Mouse (Mus musculus) erythroblast, adult 5-6 weeks (primary cell): ENCODE measurements around the gene Tom1l2. TPM values are rescaled to one million over a fixed set of nuclear protein-coding genes. Genes with fewer than 3 reads are reported as not detected.

Experiments
- ATAC-seq: replicated peaks from 2 replicates; pipeline ENCODE4 v1.8.0; 2016; ENCODE audit warnings: moderate number of reproducible peaks, mild to moderate bottlenecking, moderate TSS enrichment, inconsistent platforms; ENCODE audit not compliant: poor library complexity, low FRiP score, severe bottlenecking
- total RNA-seq, 2 experiments: library from RNA; stranded (forward) in 1 of 2; stranded (reverse) in 1 of 2; fragments of 150-400 nt in 1 of 2; fragments of 200-764, 138-1000 nt in 1 of 2; gene quantifications; 2 replicates each; pipeline versions ENCODE4 v1.2.3 to v1.2.4; 2015 to 2017; ENCODE audit warnings: low replicate concordance in 2 of 2

Gene Tom1l2
- total RNA-seq, 2 experiments from 2014 or later = 4.8 to 9.2 TPM

DNA sequence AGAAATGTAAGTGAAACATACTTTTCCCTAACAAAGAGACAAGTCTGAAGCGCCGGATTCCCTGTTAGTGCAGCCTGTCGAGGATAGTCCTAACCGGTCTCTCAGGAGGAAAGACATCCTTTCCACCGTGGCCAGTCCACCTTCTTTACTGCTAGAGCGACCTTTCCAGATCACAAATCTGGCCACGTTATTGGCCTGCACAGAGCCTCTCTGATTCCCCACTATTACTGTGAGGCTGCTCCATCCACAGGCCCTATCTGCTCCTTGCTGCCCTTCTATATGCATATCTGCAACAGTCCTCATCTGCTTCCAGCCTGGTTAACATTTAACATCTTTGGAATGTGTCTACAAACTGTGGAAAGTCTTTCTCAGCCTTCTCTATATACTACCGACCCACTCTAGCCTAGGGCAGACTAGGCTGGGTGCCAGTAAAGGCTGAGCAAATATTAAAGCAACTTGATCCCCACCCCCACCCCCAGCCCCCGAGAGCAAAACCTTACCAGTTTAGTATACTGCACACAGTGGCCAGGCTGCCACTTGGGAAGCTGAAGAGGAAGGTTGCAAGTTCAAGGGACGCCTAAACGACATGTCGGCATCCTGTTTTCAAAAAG lies 44.1 kb downstream of the Tom1l2 start:
- ATAC-seq = no peak

DNA sequence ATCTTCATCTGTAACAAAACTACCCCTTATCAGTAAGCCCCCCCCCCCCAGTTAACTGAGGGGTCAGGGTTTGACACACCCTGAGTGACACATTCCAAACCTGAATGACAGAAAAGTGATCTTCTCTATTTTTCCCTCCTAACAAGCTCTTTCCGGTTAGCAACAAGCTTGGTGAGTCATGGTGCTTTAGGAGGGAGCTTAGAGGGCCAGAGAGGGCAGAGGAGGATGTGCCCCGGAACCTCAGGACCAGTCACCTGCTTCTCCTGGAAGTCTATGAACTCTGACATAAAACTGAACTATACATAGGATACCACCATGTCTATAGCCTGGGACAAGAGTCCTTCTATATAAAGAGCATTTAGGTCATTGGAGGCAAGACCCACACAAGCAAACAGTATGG lies 44.6 kb downstream of the Tom1l2 start:
- ATAC-seq = no peak

DNA sequence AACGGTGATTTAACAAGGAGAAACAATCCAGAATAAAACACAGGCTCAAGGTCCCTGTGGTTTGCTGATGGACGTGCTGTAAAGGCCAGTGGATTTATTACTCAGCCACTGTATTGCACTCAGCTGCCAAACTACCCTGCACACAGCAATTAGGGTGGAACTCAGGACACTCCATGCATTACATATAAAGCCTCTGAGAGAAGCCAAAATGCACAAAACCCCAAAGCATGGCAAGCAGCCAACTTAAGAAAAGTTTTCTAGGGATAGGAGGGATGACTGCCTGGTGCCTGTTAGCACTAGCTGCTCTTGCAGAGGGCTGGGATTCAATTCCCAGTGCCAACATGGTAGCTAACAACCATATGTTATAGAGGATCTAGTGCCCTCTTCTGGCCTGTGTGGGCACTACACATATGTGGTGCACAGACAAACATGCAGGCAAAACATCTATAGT lies 45.3 kb downstream of the Tom1l2 start:
- ATAC-seq = peak; percentile 76

DNA sequence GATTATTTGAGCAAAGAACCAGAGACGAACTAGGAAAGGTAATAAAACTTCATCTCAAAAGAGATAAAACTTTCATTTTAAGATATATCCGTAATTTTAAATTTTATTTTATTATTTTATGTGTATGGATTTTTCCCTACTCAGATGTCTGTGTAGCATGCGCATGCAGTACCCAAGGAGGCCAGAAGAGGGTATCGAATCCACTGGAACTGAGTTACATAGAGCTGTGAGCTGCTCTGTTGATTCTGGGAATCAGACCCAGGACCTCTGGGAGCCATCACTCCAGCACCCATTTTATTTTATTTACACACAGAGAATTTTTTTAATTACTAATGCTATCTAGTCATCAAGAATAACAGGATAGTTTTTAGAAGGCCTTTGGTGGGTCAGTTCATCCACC lies 45.9 kb downstream of the Tom1l2 start:
- peak; percentile 71 for ATAC-seq

DNA sequence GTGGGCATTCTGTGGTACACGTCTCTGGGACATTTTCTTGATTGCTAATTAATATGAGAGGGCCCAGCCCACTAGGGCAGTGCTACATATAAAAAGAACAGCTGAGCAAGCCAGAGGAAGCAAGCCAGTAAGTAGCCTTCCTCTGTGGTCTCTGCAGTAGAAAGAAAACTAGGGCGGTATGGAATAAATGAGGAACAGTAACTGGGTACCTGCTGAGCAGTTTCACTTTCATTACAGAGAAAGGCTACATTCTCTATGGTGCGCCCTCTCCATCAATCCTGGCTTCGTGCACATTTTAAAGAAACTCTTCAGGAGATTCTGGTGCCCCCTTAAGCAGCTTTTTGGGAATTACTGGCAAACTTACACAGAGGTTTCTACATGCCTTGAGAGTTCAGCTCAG lies 47.1 kb downstream of the Tom1l2 start:
- ATAC-seq = no peak

DNA sequence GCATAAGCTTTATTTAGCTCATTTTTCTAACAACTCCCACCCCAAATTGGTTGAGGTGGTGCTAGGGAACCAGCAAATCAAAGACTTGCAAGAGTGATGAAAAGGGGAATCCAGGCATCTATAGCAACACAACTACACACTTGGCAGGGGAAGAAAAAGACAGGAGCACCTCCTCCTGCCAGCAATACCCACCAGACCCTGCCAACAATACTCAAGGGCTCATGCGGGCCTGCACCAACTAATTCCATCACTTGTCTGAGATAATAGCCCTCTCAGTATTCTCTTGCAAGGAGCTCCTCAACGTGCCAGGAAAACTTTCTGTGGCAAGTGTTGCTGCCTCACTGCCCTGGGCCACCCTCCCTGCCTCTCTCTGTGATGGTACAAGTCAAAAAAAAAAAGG lies 49.2 kb downstream of the Tom1l2 start:
- no peak for ATAC-seq

DNA sequence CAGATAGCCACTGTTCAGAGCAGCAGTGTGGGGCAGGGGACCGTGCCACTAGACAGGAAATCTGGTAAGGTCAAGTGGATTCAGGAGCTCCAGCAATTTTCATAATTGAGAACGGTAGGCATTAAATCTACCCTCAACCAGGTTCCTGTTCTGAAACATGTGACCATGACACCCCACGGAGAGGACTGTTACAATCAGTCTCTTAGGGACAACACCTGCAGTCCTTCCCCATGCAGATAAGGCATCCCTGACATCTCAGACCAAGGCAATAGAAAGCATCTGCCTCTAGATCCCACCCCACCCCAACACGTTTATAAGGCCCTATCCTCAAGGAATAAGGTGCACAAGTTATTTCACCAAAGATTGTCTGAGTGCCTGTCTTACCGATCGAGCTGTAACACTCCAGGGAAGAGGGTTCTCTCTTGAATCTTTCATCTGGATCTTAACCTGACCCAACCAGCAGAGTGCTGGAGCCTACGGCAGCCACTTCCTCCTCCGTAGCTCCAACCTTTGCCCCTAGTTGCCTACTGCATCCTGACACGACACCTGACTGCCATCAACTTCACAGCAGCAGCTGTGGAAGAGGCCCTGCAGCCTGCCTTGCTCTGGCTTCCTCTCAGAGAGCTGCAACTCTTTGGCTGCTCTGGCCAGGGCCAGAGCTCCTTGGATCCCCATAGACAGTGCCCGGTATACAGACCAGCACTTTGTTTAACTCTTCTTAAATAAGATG lies 50.2 kb downstream of the Tom1l2 start:
- no peak for ATAC-seq

DNA sequence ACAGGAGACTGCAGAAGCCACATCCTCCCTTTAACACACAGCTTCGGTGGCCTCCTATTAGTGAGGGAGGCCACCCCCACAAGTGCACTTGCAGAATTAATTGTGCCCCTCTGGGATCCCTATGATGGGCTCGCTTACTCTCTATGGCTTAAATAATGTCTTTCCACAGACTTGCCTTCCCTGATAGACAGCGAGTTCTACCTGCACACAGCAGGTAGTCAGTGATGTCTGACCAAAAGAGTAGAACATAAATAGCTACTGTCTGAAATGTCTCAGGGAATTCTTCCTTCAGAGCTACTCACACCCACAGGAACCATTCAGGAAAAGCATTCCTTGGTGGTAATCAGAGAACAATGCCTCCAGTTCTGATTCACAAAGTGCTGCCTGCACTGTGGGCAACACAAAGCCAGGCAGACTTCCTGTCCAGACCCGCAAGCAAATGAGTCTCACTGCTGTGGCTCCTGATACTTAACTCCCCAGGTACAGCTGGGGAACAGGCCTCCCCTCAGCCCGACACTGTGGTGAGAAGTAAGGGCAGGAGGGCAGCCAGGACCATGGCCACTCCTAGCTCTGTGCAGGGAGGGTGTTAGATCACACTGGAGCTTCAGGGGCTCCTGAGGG lies 51.0 kb downstream of the Tom1l2 start:
- no peak for ATAC-seq

DNA sequence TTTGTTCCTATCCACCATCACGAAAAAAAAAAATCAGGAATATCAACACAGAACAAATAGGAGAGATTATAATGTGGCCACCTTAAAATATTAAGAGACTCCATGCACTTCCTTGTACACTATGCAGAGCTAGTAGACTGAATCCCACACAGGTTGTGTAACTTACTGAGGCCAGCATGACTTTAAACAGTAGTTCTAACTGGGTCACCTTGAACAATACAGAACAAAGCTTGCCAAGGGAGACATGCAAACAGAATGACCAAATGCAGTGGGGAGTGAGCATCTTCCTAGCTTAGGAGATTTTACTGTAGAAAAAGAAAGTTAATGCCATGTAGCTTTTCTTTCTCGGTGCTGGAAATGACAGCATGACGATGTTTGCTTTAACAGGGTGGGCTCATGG lies 52.4 kb downstream of the Tom1l2 start:
- ATAC-seq = no peak

DNA sequence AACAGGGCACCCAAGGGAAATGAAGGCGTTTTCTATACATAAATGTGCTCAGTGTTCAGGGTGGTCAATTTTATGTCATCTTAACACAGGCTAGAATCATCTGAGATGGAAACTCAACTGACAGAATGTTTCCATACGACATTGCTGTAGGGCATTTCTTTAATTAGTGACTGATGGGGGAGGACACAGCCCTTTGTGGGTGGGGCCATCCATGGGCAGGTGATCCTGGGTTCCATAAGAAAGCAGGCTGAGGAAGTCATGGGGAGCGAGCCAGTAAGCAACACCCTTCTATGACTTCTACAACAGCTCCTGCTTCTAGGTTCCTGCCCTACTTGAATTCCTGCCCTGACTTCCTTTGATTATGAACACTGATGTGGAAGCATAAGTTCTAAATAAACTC lies 54.9 kb downstream of the Tom1l2 start:
- no peak for ATAC-seq

DNA sequence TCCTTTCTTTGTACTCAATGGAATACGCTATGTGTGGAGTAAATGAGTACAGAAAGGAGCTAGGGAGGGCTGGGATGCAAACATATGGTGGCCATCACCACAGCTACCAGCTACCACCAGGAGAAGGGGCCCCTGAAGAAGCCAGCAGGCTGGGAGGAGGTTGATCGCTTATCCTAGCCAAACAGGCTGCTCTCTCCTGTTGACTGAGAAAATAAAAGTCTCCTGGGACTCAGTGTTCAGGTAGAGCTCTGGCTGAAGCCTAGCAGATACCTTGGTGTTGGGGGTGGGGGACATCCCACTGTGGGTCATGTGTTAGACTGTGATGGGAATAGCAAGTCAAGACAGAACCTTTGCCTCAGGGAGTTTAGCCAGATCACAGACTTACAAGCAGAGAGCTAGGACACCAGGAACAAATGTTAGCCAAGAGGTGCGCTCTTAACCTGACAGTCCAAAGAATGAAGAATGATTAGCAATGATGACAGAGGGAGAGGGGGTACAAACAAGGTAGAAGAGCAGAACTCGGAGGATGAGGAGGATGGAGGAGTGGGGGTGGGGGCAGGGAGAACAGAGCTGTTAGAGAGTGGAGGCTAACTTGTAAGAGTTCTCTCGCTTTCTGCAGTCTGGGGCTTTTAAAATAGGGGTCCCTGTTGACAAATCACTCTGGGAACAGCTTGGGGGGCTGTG lies 57.9 kb downstream of the Tom1l2 start:
- ATAC-seq = no peak

DNA sequence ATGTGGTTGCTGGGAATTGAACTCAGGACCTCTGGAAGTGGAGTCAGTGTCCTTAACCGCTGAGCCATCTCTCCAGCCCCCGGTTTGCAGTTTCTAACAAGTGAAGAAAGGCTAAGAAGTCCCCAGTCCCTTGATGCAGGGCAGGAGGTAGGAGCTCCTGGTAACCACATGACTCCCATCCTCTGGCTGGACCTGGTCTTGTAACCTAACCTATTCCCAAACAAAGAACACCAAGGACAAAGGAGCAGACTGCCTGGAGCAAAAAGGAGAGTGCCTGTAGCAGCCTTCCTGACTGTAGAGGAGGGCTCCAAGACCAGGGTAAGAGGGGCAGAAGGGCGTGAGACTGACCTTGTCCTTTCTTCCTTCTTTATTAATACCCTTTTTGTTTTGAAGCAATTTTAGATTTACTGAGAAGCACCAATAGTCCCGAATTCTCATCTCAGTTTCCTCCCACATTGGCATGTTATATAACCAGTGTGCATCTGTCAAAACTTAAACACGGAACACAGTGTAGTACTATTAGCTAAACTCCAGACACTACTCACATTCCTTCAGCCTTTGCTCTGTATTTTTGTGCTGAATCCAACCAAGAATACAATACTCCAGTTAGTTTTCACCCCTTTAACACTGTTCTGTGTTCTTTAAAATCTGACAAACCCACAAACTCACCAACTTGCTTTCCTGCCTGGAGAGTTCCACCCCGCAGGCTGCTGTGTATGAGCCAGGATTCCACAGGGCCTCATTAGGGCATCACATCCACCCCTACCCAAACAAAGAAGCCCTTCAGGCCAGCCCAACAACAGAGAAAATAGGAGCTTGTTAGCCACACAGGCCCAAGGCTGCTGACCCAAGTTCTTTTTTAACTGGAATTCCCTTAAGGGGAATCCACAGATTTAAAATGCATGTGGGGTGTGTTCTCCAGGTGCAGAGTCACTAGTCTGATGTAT lies 58.7 kb downstream of the Tom1l2 start:
- no peak for ATAC-seq

DNA sequence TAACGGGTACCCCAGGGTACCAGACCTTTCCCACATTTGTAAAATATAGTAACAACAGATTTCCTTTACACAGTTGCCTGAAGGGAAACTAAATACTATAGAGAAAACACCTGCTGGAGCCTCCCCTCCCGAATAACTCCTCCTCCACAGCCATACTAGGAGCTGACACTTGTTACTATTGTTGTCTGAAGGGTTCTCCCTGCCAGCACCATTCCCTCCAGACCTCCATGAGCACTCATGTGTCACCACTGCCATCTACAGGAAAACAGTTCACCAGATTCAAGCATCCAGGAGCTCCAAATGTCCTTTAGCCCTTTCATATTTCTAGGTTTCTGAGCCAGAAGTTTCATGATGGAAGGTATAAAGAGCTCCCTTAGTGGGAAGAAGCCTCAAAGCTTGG lies 60.0 kb downstream of the Tom1l2 start:
- ATAC-seq = no peak

DNA sequence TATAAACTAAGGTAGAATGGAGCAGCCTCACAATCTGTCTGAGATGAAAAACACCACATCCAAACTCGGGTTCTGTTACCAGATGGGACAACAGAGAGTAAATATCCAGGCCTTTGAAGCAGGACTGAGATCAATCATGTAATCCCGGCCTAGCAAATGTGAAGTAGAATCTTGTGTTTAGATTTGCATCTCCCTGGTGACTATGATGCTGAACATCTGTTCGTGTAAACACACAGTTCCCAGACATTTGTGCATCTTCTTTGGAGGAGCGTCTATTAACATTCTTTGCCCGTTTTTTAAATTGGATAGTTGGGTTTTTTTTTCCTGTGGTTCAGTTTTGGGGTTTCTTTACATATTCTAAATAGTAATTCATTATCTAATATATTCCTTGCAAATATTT lies 63.7 kb downstream of the Tom1l2 start:
- no peak for ATAC-seq

DNA sequence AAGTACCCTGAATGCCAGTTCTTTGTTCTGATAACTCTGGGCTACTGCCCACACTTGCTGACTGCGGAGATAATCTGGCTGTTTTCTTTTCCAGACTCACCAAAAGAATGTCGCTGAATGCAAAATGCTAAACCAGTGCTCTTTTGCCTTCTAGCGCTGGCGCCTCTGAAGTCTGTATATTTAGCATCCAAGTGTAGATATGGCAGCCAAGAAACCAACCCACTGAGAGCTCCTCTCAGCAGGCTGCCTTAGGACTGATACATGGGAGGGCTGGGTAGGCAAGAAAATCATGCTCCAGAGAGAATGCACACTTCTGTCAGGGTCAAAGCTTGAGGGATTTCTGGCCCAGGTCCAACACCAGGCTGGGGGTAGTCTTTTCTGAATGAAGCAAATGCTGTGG lies 66.4 kb downstream of the Tom1l2 start:
- ATAC-seq = no peak

DNA sequence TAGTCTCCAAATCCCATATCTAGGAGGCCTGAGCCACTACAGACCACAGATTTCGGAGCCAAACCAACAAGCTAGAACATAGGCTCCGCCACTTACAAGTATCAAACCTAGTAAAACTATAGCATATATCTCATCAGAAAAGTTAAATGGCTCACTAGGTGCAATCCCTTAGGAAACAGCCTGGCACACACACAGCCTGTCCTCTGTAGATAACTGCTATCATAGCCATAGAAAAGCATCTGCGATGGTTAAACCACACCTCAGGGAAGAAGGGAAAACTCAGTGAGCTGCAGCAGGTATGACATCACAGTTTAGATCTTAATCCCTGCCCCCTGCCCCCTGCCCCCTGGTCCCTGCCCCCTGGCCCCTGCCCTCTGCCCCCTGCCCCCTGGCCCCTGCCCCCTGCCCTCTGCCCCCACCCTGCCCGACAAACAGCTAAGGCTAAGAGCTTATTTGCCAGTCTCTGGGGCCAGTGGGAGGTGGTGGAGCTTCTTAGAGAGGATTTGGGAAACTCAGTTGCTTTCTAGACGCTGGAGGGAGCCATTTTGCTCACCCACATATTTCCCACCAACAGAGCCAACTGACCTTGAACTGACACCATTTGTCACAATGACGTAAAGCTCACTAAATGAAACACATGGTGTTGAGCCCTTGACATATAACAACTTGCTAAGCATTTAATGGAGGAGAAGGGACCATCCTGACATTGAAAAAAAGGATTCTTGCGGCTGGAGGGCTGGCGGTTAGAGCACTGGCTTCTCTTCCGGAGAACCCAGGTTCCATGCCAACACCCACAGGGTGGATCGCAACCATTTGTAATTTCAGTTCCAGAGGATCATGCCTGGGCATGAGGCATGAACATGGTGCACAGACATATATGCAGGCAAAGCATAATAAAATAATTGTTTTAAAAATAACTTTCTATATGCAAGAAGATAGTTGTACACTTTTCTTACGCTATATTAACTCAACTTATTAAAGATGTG lies 72.0 kb downstream of the Tom1l2 start:
- ATAC-seq = 0 out of 2 replicates have a peak, but pooled peaks have one; percentile 47

DNA sequence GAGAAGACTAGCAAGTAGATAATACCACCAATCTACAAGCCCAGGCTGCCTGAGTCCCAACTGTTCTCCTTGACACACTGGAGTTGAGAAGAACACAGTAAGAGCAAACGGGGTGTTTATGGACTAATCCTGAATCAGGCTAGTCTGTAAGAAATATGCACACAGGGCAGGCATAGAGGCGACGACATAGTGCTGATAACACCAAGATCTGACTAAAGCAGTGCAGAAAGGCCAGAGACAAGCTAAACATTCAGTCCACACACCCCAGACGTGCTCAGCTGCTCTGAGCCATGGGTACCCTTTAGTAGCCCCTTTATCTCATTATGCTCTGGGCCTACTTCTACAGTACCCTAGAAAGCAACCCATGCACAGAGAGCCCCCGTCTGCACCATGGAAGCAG lies 73.2 kb downstream of the Tom1l2 start:
- no peak for ATAC-seq

DNA sequence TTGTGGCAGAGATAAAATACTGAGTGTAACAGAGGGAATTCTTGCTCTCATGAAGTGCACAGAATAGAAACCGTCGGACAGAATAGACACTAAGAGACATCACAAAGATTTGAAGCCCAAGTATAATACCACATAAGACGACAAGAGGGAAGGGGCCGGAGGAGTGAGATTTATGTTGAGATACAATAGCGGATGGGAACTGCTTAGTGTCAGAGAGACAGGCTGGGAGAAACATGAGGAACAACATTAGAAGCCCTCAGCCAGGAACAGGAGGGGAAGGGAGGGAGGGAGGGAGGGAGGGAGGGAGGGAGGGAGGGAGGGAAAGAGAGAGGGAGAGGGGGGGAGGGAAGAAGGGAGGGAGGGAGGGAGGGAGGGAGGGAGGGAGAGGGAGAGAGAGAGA lies 74.9 kb downstream of the Tom1l2 start:
- ATAC-seq = no peak
